Mouse (Mus musculus): ENCODE data around the gene Ruvbl1. TPM values are rescaled to one million over a fixed set of nuclear protein-coding genes. Genes with fewer than 3 reads are reported as not detected.

Gene Ruvbl1
- polyA plus RNA-seq, 1 experiment from 2014 or later = 37.0 TPM

DNA sequence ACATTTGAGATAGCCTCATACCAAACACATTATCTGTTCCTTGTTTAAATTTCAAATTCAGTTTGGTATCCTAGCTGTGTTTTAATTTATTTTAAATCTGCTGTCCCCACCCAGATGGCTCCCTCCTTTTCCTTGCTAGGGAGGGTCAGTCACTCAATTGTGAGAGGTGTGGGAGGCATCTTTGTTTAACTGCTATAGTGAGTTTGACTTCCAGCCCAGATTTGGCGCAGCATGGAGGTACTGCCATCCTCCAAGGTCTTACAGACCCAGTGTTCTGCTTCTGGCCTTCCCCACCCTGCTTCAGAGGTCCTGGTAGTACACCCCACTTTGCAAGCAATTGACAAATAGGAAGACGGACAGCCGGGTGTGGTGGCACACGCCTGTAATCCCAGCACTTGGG, 58.8 kb downstream of the Ruvbl1 start:
- TF ChIP-seq EP300 (IDR thresholded peaks at IDR 0.05; ENCODE audit: low read depth) = no peak
- no peak for TF ChIP-seq CTCF (IDR thresholded peaks at IDR 0.05; ENCODE audit: low read depth)
- Histone ChIP-seq H3K9ac (replicated peaks) (no peak overlapping the region), H3K4me3 (ENCODE audit: low read depth, low read length) (no peak overlapping the region), H3K27ac (ENCODE audit: low read depth) (no peak overlapping the region), H3K9me3 (ENCODE audit: low read length) (no peaks in the 10 kb centered on the region), H3K4me2 (ENCODE audit: low read depth, low read length) (no peak overlapping the region), H3K4me1 (ENCODE audit: insufficient read depth) (peaks cover 9% of the 10 kb centered on the region; the same call in 1 of the 2 replicates), H3K36me3 (replicated peaks; ENCODE audit: insufficient read depth, low read length) (no peaks in the 10 kb centered on the region), H3K27me3 (ENCODE audit: insufficient read depth, low read length) (no peaks in the 10 kb centered on the region)
- 82% methylated on average over 4 of the region's 4 CpGs for WGBS (ENCODE audit: insufficient replicate concordance)
- DNase-seq = no peak
- no peak for ATAC-seq

DNA sequence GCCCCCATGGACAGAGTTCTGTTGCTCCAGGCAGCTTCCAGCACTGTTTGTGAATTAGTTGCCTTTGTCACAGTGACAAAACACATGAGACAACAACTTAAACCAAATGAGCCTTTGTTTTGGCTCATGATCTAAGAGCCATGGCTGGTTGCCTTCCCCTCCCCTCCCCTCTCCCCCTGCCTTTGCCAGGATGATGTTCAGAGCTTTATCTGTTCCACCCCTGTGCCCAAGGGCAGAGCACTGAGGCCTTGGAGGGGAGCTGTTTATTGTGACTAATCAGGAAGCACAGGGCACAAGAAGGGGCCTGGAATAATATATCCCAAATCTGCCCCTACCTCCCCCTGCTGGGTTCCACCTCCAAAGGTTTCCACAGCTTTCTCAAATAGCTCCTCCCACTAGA, 65.1 kb downstream of the Ruvbl1 start:
- TF ChIP-seq CTCF (IDR thresholded peaks at IDR 0.05; ENCODE audit: low read depth) = no peak
- TF ChIP-seq EP300 (IDR thresholded peaks at IDR 0.05; ENCODE audit: low read depth) = no peak
- no peaks in the 10 kb centered on the region for H3K9me3 ChIP-seq (ENCODE audit: low read length)

DNA sequence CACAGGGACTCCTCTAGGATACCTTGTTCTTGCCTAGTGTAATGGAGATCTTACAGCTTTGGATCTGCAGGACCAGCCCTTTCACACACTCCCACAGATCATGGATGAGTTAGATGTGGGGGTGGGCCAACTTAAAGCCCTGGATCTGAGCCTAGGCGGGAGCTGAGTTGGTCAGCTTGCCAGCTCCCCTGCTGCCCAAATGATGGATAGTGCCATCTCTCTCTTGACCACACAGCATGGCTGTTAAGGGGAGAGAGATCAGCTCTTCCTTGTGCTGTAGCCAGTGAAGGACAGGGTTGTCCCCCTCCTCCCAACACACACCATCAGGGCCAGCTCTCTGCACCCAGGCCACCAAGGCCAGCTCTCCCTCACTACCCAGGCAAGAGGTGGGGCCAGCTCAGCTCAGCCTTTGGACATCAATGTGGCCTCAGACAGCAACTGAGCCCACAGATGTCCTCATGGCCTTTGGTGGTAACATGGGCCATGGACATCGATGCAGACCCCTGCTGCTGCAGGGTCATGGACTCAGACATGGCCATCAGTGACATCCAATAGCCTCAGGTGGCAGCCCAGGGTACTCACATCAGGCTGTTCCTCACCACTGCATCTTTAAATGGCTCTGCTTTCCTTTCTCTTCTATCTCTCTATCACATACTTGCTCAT, 75.0 kb downstream of the Ruvbl1 start:
- Histone ChIP-seq H3K4me1 (ENCODE audit: insufficient read depth) (no peaks in the 10 kb centered on the region), H3K9ac (replicated peaks) (no peak overlapping the region), H3K27ac (ENCODE audit: low read depth) (no peak overlapping the region), H3K4me3 (ENCODE audit: low read depth, low read length) (no peak overlapping the region), H3K27me3 (ENCODE audit: insufficient read depth, low read length) (no peaks in the 10 kb centered on the region), H3K36me3 (replicated peaks; ENCODE audit: insufficient read depth, low read length) (no peaks in the 10 kb centered on the region), H3K9me3 (ENCODE audit: low read length) (no peaks in the 10 kb centered on the region), H3K4me2 (ENCODE audit: low read depth, low read length) (no peak overlapping the region)
- 64% methylated on average over 2 of the region's 2 CpGs for WGBS (ENCODE audit: insufficient replicate concordance)
- ATAC-seq (no peak), DNase-seq (no peak)
- TF ChIP-seq EP300 (IDR thresholded peaks at IDR 0.05; ENCODE audit: low read depth) = no peak
- no peak for TF ChIP-seq CTCF (IDR thresholded peaks at IDR 0.05; ENCODE audit: low read depth)

More for the DNA sequence above, 65.1 kb downstream of the Ruvbl1 start:
- Histone ChIP-seq H3K4me1 (ENCODE audit: insufficient read depth) (no peaks in the 10 kb centered on the region), H3K36me3 (replicated peaks; ENCODE audit: insufficient read depth, low read length) (no peaks in the 10 kb centered on the region), H3K9ac (replicated peaks) (no peak overlapping the region), H3K4me3 (ENCODE audit: low read depth, low read length) (no peak overlapping the region), H3K4me2 (ENCODE audit: low read depth, low read length) (no peak overlapping the region), H3K27me3 (ENCODE audit: insufficient read depth, low read length) (no peaks in the 10 kb centered on the region), H3K27ac (ENCODE audit: low read depth) (no peak overlapping the region)
- ATAC-seq (no peak), DNase-seq (no peak)

DNA sequence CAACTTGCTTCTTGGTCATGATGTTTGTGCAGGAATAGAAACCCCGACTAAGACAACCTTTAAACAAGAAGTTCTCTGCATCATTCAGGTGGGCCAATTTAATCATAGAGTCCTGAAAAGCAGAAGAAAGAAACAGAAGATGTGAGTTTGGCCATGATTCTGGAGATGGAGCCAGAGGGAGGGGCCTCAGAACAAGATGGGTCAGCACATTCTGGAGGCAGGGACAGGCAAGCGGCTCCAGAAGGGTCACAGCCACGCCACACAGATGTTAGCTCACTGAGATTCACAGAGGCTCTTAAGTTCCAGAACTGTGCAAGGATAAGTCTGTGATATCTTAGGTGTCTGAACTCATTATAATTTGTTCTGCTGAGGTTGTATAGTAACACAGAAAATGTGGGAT, 79.0 kb downstream of the Ruvbl1 start:
- Histone ChIP-seq H3K9ac (replicated peaks) (no peak overlapping the region), H3K36me3 (replicated peaks; ENCODE audit: insufficient read depth, low read length) (no peaks in the 10 kb centered on the region), H3K27ac (ENCODE audit: low read depth) (no peak overlapping the region), H3K9me3 (ENCODE audit: low read length) (no peaks in the 10 kb centered on the region), H3K27me3 (ENCODE audit: insufficient read depth, low read length) (peaks cover 2% of the 10 kb centered on the region; the same call in 1 of the 2 replicates), H3K4me3 (ENCODE audit: low read depth, low read length) (no peak overlapping the region), H3K4me1 (ENCODE audit: insufficient read depth) (no peaks in the 10 kb centered on the region), H3K4me2 (ENCODE audit: low read depth, low read length) (no peak overlapping the region)
- WGBS (ENCODE audit: insufficient replicate concordance) = 69% methylated on average over 3 of the region's 3 CpGs
- ATAC-seq (no peak), DNase-seq (no peak)
- TF ChIP-seq EP300 (IDR thresholded peaks at IDR 0.05; ENCODE audit: low read depth) = no peak
- TF ChIP-seq CTCF (IDR thresholded peaks at IDR 0.05; ENCODE audit: low read depth) = no peak

DNA sequence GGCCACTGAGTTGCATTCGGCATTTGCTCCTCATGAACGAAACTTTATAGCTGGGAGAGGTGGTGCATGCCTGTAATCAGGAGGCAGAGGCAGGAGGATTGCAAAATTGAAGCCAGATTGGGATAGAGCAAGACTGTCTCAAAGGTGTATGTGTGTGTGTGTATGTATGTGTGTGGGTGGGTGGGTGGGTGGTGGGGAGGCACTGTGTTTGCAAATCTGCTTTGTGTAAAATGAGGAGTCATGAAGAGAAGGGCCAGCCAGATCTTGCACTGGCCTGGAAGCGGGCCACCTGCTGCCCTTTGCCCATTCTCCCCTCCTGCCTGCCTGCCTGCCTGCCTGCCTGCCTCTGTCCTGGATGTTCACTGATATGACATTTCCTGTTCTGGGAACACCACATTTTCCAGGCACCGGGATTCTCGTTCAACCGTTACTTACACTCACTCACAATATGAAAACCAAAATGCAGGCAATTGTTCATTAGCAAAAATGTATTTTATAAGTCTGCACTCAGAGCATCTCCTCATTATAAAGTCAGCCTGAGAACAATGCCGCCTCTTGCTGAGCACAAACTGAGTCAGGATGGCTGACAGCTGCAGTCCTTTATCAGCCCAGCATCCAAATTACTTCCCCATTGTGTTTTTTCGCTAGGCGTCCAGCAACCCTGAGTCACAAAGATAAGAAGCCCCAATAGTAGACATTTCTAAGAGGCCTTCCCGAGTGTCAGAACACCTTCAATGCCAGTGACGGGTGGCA, 79.6 kb downstream of the Ruvbl1 start:
- H3K27me3 ChIP-seq (ENCODE audit: insufficient read depth, low read length) = peaks cover 2% of the 10 kb centered on the region; the same call in 1 of the 2 replicates
- no peak overlapping the region for H3K27ac ChIP-seq (ENCODE audit: low read depth)
- no peak for ATAC-seq
- 23% methylated on average over 11 of the region's 11 CpGs for WGBS (ENCODE audit: insufficient replicate concordance)
- no peaks in the 10 kb centered on the region for H3K9me3 ChIP-seq (ENCODE audit: low read length)
- no peak for DNase-seq
- TF ChIP-seq CTCF (IDR thresholded peaks at IDR 0.05; ENCODE audit: low read depth) (no peak), EP300 (IDR thresholded peaks at IDR 0.05; ENCODE audit: low read depth) (0 out of 2 replicates have a peak, but pooled peaks have one; percentile 52)
- no peak overlapping the region for H3K4me3 ChIP-seq (ENCODE audit: low read depth, low read length)
- no peaks in the 10 kb centered on the region for H3K4me1 ChIP-seq (ENCODE audit: insufficient read depth)
- H3K36me3 ChIP-seq (replicated peaks; ENCODE audit: insufficient read depth, low read length) = no peaks in the 10 kb centered on the region
- no peak overlapping the region for H3K4me2 ChIP-seq (ENCODE audit: low read depth, low read length)
- H3K9ac ChIP-seq (replicated peaks) = no peak overlapping the region

DNA sequence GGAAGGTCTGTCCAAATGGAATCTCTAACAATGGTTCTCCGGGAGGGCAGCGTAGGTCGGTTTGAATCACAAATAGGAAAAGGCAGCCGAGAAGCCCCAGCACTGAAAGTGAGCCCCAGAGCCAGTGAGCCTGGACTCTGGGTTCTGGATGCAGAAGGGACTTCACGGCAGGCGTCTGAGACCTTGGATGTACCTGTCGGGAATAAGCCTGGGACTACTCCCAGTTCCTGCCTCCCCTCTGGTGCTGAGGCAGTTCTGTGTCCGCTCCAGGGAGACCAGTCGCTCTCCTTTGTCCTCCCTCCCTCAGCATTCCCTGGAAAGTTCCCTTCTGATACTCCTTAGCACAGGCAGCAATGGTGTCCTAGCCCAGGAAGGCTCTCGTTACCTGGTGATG, 80.2 kb downstream of the Ruvbl1 start:
- DNase-seq = no peak
- 49% methylated on average over 10 of the region's 10 CpGs for WGBS (ENCODE audit: insufficient replicate concordance)
- Histone ChIP-seq H3K36me3 (replicated peaks; ENCODE audit: insufficient read depth, low read length) (no peaks in the 10 kb centered on the region), H3K4me2 (ENCODE audit: low read depth, low read length) (no peak overlapping the region), H3K9ac (replicated peaks) (no peak overlapping the region; the same call in 1 of the 2 replicates), H3K4me1 (ENCODE audit: insufficient read depth) (no peaks in the 10 kb centered on the region), H3K27ac (ENCODE audit: low read depth) (no peak overlapping the region), H3K4me3 (ENCODE audit: low read depth, low read length) (no peak overlapping the region), H3K27me3 (ENCODE audit: insufficient read depth, low read length) (peaks cover 2% of the 10 kb centered on the region; the same call in 1 of the 2 replicates), H3K9me3 (ENCODE audit: low read length) (no peaks in the 10 kb centered on the region)
- ATAC-seq = no peak
- TF ChIP-seq EP300 (IDR thresholded peaks at IDR 0.05; ENCODE audit: low read depth) = no peak
- TF ChIP-seq CTCF (IDR thresholded peaks at IDR 0.05; ENCODE audit: low read depth) = no peak

Other genes with a start within 250 kb of the Ruvbl1 start
- gene Dnajb8, start 243.1 kb upstream of the Ruvbl1 start, polyA plus RNA-seq (2015; fragmentation: Nextera tagmentation; extraction: Ambion mirVana) = not detected in 2 replicates
- gene Eefsec, start 18.9 kb upstream of the Ruvbl1 start, polyA plus RNA-seq (2015; fragmentation: Nextera tagmentation; extraction: Ambion mirVana) = 15.2 and 19.1 TPM in 2 replicates
- gene Sec61a1, start 53.5 kb downstream of the Ruvbl1 start, polyA plus RNA-seq (2015; fragmentation: Nextera tagmentation; extraction: Ambion mirVana) = 76.4 and 84.0 TPM in 2 replicates
- 1.3 and 1.5 TPM in 2 replicates for gene Kbtbd12, start 172.5 kb downstream of the Ruvbl1 start, polyA plus RNA-seq (2015; fragmentation: Nextera tagmentation; extraction: Ambion mirVana)

Measured in liver, postnatal 0 days (tissue).